Mouse (Mus musculus): ENCODE data around the gene Hoxb4. TPM values are rescaled to one million over a fixed set of nuclear protein-coding genes. Genes with fewer than 3 reads are reported as not detected.
A peak's percentile ranks its signal among the peaks of the same experiment; 100 is the strongest.

The Hoxb4 gene
- polyA plus RNA-seq, 1 experiment from 2014 or later, result 3.8 TPM

- H3K36me3 ChIP-seq (ENCODE audit: insufficient read depth), result peaks cover 48% of the 10 kb centered on the region
- H3K27ac ChIP-seq (ENCODE audit: low read depth), result peak overlapping the region; percentile 100
- TF ChIP-seq CTCF (IDR thresholded peaks at IDR 0.05; ENCODE audit: low read depth), result no peak
- H3K9me3 ChIP-seq (ENCODE audit: low read depth, low read length), result no peaks in the 10 kb centered on the region
- DNase-seq (no peak), ATAC-seq (ENCODE audit: insufficient read depth) (no peak)
- H3K9ac ChIP-seq, result peak overlapping the region; percentile 97
- H3K27me3 ChIP-seq (ENCODE audit: insufficient read depth, low read length), result peaks cover 38% of the 10 kb centered on the region
- 18% methylated on average over 2 of the region's 2 CpGs for WGBS
- H3K4me2 ChIP-seq, result peak overlapping the region; percentile 84
- peaks cover 25% of the 10 kb centered on the region for H3K4me1 ChIP-seq (ENCODE audit: insufficient read depth)
- peak overlapping the region; percentile 64 for H3K4me3 ChIP-seq (ENCODE audit: low read depth, low read length)
Measured at GRCm38 (mm10) chr11:96336597-96336996, 18.5 kb downstream of the Hoxb4 start.

- 10% methylated on average over 6 of the region's 6 CpGs for WGBS
- ATAC-seq (ENCODE audit: insufficient read depth) (no peak), DNase-seq (no peak)
- peak overlapping the region; percentile 64 for H3K4me3 ChIP-seq (ENCODE audit: low read depth, low read length)
- H3K4me1 ChIP-seq (ENCODE audit: insufficient read depth), result peaks cover 27% of the 10 kb centered on the region
- peak overlapping the region; percentile 97 for H3K9ac ChIP-seq
- H3K4me2 ChIP-seq, result peak overlapping the region; percentile 84
- H3K27me3 ChIP-seq (ENCODE audit: insufficient read depth, low read length), result peaks cover 40% of the 10 kb centered on the region
- H3K9me3 ChIP-seq (ENCODE audit: low read depth, low read length), result no peaks in the 10 kb centered on the region
- H3K27ac ChIP-seq (ENCODE audit: low read depth), result peak overlapping the region; percentile 100
- peaks cover 53% of the 10 kb centered on the region for H3K36me3 ChIP-seq (ENCODE audit: insufficient read depth)
- TF ChIP-seq CTCF (IDR thresholded peaks at IDR 0.05; ENCODE audit: low read depth), result no peak
Measured at GRCm38 (mm10) chr11:96337026-96337425, 19.0 kb downstream of the Hoxb4 start.

- H3K9me3 ChIP-seq (ENCODE audit: low read depth, low read length), result no peaks in the 10 kb centered on the region
- WGBS, result 15% methylated on average over 7 of the region's 7 CpGs
Measured at GRCm38 (mm10) chr11:96338957-96339855, 21.1 kb downstream of the Hoxb4 start.

GRCm38 (mm10) chr11:96340698-96341365 lies 22.8 kb downstream of the Hoxb4 start:
- Histone ChIP-seq H3K4me1 (ENCODE audit: insufficient read depth) (peaks cover 26% of the 10 kb centered on the region), H3K4me3 (ENCODE audit: low read depth, low read length) (peak overlapping the region; percentile 64), H3K9ac (peak overlapping the region; percentile 97), H3K36me3 (ENCODE audit: insufficient read depth) (peaks cover 57% of the 10 kb centered on the region), H3K27me3 (ENCODE audit: insufficient read depth, low read length) (peaks cover 46% of the 10 kb centered on the region), H3K27ac (ENCODE audit: low read depth) (peak overlapping the region; percentile 100), H3K4me2 (peak overlapping the region; percentile 84), H3K9me3 (ENCODE audit: low read depth, low read length) (no peaks in the 10 kb centered on the region)
- DNase-seq, result peak; percentile 90
- WGBS, result under 1% methylated on average over 35 of the region's 36 CpGs
- ATAC-seq (ENCODE audit: insufficient read depth), result peak; percentile 58
- TF ChIP-seq CTCF (IDR thresholded peaks at IDR 0.05; ENCODE audit: low read depth), result no peak

More at GRCm38 (mm10) chr11:96338957-96339855, 21.1 kb downstream of the Hoxb4 start:
- Histone ChIP-seq H3K9ac (peak overlapping the region; percentile 97), H3K27me3 (ENCODE audit: insufficient read depth, low read length) (peaks cover 42% of the 10 kb centered on the region), H3K4me2 (peak overlapping the region; percentile 84), H3K4me1 (ENCODE audit: insufficient read depth) (peaks cover 29% of the 10 kb centered on the region), H3K36me3 (ENCODE audit: insufficient read depth) (peaks cover 54% of the 10 kb centered on the region), H3K27ac (ENCODE audit: low read depth) (peak overlapping the region; percentile 100), H3K4me3 (ENCODE audit: low read depth, low read length) (peak overlapping the region; percentile 64)
- no peak for TF ChIP-seq CTCF (IDR thresholded peaks at IDR 0.05; ENCODE audit: low read depth)
- DNase-seq (peak; percentile 30), ATAC-seq (ENCODE audit: insufficient read depth) (no peak)

GRCm38 (mm10) chr11:96341701-96342575 lies 23.9 kb downstream of the Hoxb4 start:
- peak; percentile 29 for TF ChIP-seq CTCF (IDR thresholded peaks at IDR 0.05; ENCODE audit: low read depth)
- Histone ChIP-seq H3K27ac (ENCODE audit: low read depth) (peak overlapping the region; percentile 100), H3K9ac (peak overlapping the region; percentile 97), H3K4me3 (ENCODE audit: low read depth, low read length) (peak overlapping the region; percentile 64), H3K4me2 (peak overlapping the region; percentile 84), H3K36me3 (ENCODE audit: insufficient read depth) (peaks cover 63% of the 10 kb centered on the region), H3K4me1 (ENCODE audit: insufficient read depth) (peaks cover 24% of the 10 kb centered on the region), H3K27me3 (ENCODE audit: insufficient read depth, low read length) (peaks cover 46% of the 10 kb centered on the region), H3K9me3 (ENCODE audit: low read depth, low read length) (no peaks in the 10 kb centered on the region)
- DNase-seq (peak; percentile 73), ATAC-seq (ENCODE audit: insufficient read depth) (no peak)
- 1% methylated on average over 40 of the region's 40 CpGs for WGBS

GRCm38 (mm10) chr11:96342576-96342930 lies 24.5 kb downstream of the Hoxb4 start:
- Histone ChIP-seq H3K9me3 (ENCODE audit: low read depth, low read length) (no peaks in the 10 kb centered on the region), H3K4me2 (peak overlapping the region; percentile 84), H3K9ac (peak overlapping the region; percentile 97), H3K27me3 (ENCODE audit: insufficient read depth, low read length) (peaks cover 46% of the 10 kb centered on the region), H3K4me3 (ENCODE audit: low read depth, low read length) (peak overlapping the region; percentile 64), H3K4me1 (ENCODE audit: insufficient read depth) (peaks cover 24% of the 10 kb centered on the region), H3K27ac (ENCODE audit: low read depth) (peak overlapping the region; percentile 100), H3K36me3 (ENCODE audit: insufficient read depth) (peaks cover 60% of the 10 kb centered on the region)
- TF ChIP-seq CTCF (IDR thresholded peaks at IDR 0.05; ENCODE audit: low read depth), result no peak
- 7% methylated on average over 4 of the region's 4 CpGs for WGBS
- DNase-seq (peak; percentile 46), ATAC-seq (ENCODE audit: insufficient read depth) (no peak)
